Comparison of ENCODE assay signal across 8 mouse cellular contexts in the genomic region with DNA sequence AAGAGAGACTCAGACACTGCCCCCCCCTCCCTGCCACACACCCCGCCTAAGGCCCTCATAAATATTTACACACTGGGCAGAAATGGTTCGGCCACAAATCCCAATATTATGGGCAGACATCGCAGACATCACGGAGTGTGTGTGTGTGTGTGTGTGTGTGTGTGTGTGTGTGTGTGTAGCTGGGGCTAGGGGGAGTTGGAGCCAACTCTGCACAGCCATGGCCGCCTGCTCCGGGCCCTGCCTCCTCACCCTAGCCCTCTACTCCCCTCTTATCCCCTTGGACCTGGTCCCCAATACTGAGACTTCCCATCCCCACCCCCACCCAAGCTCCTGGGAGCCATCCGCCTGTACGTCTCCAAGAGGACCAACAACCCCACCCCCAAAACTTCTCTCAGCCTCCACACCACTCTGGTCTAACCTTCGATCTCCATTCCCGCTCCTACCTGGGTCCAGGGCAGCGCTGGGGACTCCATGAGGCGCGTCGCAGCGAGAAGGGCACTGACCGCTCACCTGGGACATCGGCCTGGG. TPM values are rescaled to one million over a fixed set of nuclear protein-coding genes. Genes with fewer than 3 reads are reported as not detected.
DNase-seq lines count a peak whose midpoint lies in the region; ATAC-seq and TF ChIP-seq lines count a peak whose summit lies in the region.

No protein-coding gene starts in this region.

- peaks cover 14% of the 10 kb centered on the region for H3K27me3 ChIP-seq in limb, embryonic 11.5 days (ENCODE audit: control insufficient read depth, insufficient read depth, low read length)
- peaks cover 71% of the 10 kb centered on the region for H3K27me3 ChIP-seq in neural tube, embryonic 13.5 days

- peak; percentile 31 for ATAC-seq in limb, embryonic 11.5 days (ENCODE audit: insufficient number of reproducible peaks, low FRiP score, low TSS enrichment, low read depth)
- peak; percentile 52 for ATAC-seq in neural tube, embryonic 13.5 days (ENCODE audit: low read depth)

- 0 out of 2 replicates have a peak, but pooled peaks have one; percentile 14 for TF ChIP-seq POLR2A in lung, adult 2 months (IDR thresholded peaks at IDR 0.05; ENCODE audit: borderline replicate concordance, extremely low read depth, low read depth, low read length)
- TF ChIP-seq POLR2A in embryonic fibroblast, embryonic 13.5 days (IDR thresholded peaks at IDR 0.05; ENCODE audit: low read depth, low read length) = no peak

- H3K4me2 ChIP-seq in limb, embryonic 11.5 days (ENCODE audit: low read depth, severe bottlenecking) = peak overlapping the region; percentile 60
- peak overlapping the region; percentile 90 for H3K4me2 ChIP-seq in neural tube, embryonic 13.5 days

- peaks cover 3% of the 10 kb centered on the region; the same call in 1 of the 2 replicates for H3K4me1 ChIP-seq in lung, adult 2 months (ENCODE audit: control insufficient read depth, insufficient read depth, low read length)
- no peaks in the 10 kb centered on the region for H3K4me1 ChIP-seq in embryonic fibroblast, embryonic 13.5 days (ENCODE audit: control insufficient read depth, insufficient read depth, low read length)
- peaks cover 35% of the 10 kb centered on the region for H3K4me1 ChIP-seq in limb, embryonic 11.5 days (ENCODE audit: control insufficient read depth, insufficient read depth, low read length)
- peaks cover 42% of the 10 kb centered on the region for H3K4me1 ChIP-seq in neural tube, embryonic 13.5 days (replicated peaks)

- 6% methylated on average over 17 of the region's 17 CpGs for WGBS in lung, adult 2 months
- WGBS in limb, embryonic 11.5 days = 1% methylated on average over 17 of the region's 17 CpGs
- under 1% methylated on average over 17 of the region's 17 CpGs for WGBS in neural tube, embryonic 13.5 days

- H3K9ac ChIP-seq in limb, embryonic 11.5 days (ENCODE audit: low read length) = peak overlapping the region; percentile 79
- peak overlapping the region; percentile 70 for H3K9ac ChIP-seq in neural tube, embryonic 13.5 days

- peak overlapping the region; percentile 70 for H3K4me3 ChIP-seq in lung, adult 2 months (replicated peaks; ENCODE audit: extremely low read depth, low read depth, low read length)
- peak overlapping the region; percentile 60 for H3K4me3 ChIP-seq in embryonic fibroblast, embryonic 13.5 days (ENCODE audit: insufficient read depth, low read length)
- peak overlapping the region; percentile 90 for H3K4me3 ChIP-seq in limb, embryonic 11.5 days (ENCODE audit: low read depth, low read length)
- peak overlapping the region; percentile 53 for H3K4me3 ChIP-seq in neural tube, embryonic 13.5 days

- TF ChIP-seq CTCF in lung, adult 2 months (IDR thresholded peaks at IDR 0.05; ENCODE audit: insufficient read depth, low read length) = no peak
- no peak for TF ChIP-seq CTCF in embryonic fibroblast, embryonic 13.5 days (IDR thresholded peaks at IDR 0.05; ENCODE audit: borderline replicate concordance, insufficient read depth, low read length)

- H3K36me3 ChIP-seq in limb, embryonic 11.5 days (ENCODE audit: control insufficient read depth, insufficient read depth, low read length) = peaks cover 2% of the 10 kb centered on the region; the same call in 1 of the 2 replicates
- no peaks in the 10 kb centered on the region for H3K36me3 ChIP-seq in neural tube, embryonic 13.5 days

- no peak overlapping the region for H3K27ac ChIP-seq in embryonic fibroblast, embryonic 13.5 days (ENCODE audit: insufficient read depth, low read length)
- H3K27ac ChIP-seq in limb, embryonic 11.5 days (replicated peaks; ENCODE audit: low read depth, low read length) = peak overlapping the region; percentile 77
- peak overlapping the region; percentile 54; the same call in 1 of the 2 replicates for H3K27ac ChIP-seq in neural tube, embryonic 13.5 days (replicated peaks)

- no peaks in the 10 kb centered on the region for H3K9me3 ChIP-seq in limb, embryonic 11.5 days (ENCODE audit: control insufficient read depth, low read length)
- no peaks in the 10 kb centered on the region for H3K9me3 ChIP-seq in neural tube, embryonic 13.5 days

- no peak for DNase-seq in lung, adult 2 months
- DNase-seq in lung, postnatal 14 days = no peak
- DNase-seq in limb, embryonic 11.5 days (ENCODE audit: low spot score) = peak; percentile 58
- DNase-seq in right cerebral cortex, postnatal 14 days = no peak
- DNase-seq in thymus, adult 18-20 months = no peak
- no peak for DNase-seq in layer of hippocampus, adult 11-12 months (ENCODE audit: low spot score)

RNA-seq across cellular contexts. Expression of a gene that starts 1.9 kb away (rescaled TPM):
- 38.8 and 51.1 TPM in 2 replicates for polyA plus RNA-seq in lung, adult 2 months (2012; rRNA removed)
- polyA plus RNA-seq in embryonic fibroblast, embryonic 13.5 days (2011; ENCODE audit: insufficient read length, low read depth, missing spikeins) = 8.8 and 13.7 TPM in 2 replicates
- 56.4 and 100.0 TPM in 2 replicates for polyA plus RNA-seq in limb, embryonic 11.5 days (2014; fragmentation: Nextera tagmentation; extraction: Ambion mirVana)
- polyA plus RNA-seq in neural tube, embryonic 13.5 days (2015; fragmentation: Nextera tagmentation; extraction: Ambion mirVana) = 3.6 and 4.7 TPM in 2 replicates
